Mouse (Mus musculus) midbrain, embryonic 11.5 days (tissue): ENCODE measurements around the gene Tcf7l1. TPM values are rescaled to one million over a fixed set of nuclear protein-coding genes. Genes with fewer than 3 reads are reported as not detected.
A peak's percentile ranks its signal among the peaks of the same experiment; 100 is the strongest.

Experiments
- ATAC-seq: fragments of 200-750 bp; cut with Nextera tagmentation; 2 replicates; pipeline ENCODE4 v1.8.0; 2017; ENCODE audit warnings: moderate TSS enrichment, moderate library complexity; ENCODE audit not compliant: low FRiP score
- DNase-seq: peaks from one replicate; pipeline ENCODE4 v3.0.0; 2015; ENCODE audit warnings: low spot score; ENCODE audit errors: missing footprints
- H3K27ac ChIP-seq: fragments of 300-500 bp; sonication (generic); 2 replicates; pipeline ENCODE4 v1.5.1; 2014; ENCODE audit warnings: low read depth, low read length
- H3K27me3 ChIP-seq: fragments of 300-500 bp; sonication (generic); 2 replicates; pipeline ENCODE4 v1.6.1; 2014; ENCODE audit warnings: mild to moderate bottlenecking, low read length, moderate library complexity, mixed read lengths; ENCODE audit not compliant: control insufficient read depth, insufficient read depth
- H3K36me3 ChIP-seq: fragments of 300-500 bp; sonication (generic); 2 replicates; pipeline ENCODE4 v1.6.1; 2014; ENCODE audit warnings: mild to moderate bottlenecking, low read length, moderate library complexity, mixed read lengths; ENCODE audit not compliant: control insufficient read depth, insufficient read depth
- H3K4me1 ChIP-seq: fragments of 300-500 bp; sonication (generic); 2 replicates; pipeline ENCODE4 v1.6.1; 2014; ENCODE audit warnings: low read length; ENCODE audit not compliant: control insufficient read depth, insufficient read depth
- H3K4me2 ChIP-seq: fragments of 300-500 bp; sonication (generic); 2 replicates; pipeline ENCODE4 v1.6.1; 2014; ENCODE audit warnings: mild to moderate bottlenecking, moderate library complexity
- H3K4me3 ChIP-seq: fragments of 300-500 bp; sonication (generic); 2 replicates; pipeline ENCODE4 v1.5.1; 2014; ENCODE audit warnings: low read depth, low read length
- H3K9ac ChIP-seq: fragments of 300-500 bp; sonication (generic); 2 replicates; pipeline ENCODE4 v1.6.1; 2014; ENCODE audit warnings: low read length
- H3K9me3 ChIP-seq: fragments of 300-500 bp; sonication (generic); 2 replicates; pipeline ENCODE4 v1.6.1; 2016; ENCODE audit warnings: low read length; ENCODE audit not compliant: control insufficient read depth
- WGBS: fragments of 180-500 bp; shearing (Covaris S2); extraction: QIAGEN DNeasy Blood & Tissue Kit; methylation state at CpG from one replicate; pipeline ENCODE4 v1.1.7; 2014; 5-methylcytosine and 5-hydroxymethylcytosine counted together
- polyA plus RNA-seq: library from polyadenylated mRNA; unstranded; fragments of >200 nt; fragmentation: Nextera tagmentation; extraction: Ambion mirVana; gene quantifications from 2 replicates; pipeline ENCODE4 v1.2.1, GENCODE M21; 2014

Tcf7l1 gene
- polyA plus RNA-seq, 1 experiment from 2014 or later = 19.8 TPM

DNA sequence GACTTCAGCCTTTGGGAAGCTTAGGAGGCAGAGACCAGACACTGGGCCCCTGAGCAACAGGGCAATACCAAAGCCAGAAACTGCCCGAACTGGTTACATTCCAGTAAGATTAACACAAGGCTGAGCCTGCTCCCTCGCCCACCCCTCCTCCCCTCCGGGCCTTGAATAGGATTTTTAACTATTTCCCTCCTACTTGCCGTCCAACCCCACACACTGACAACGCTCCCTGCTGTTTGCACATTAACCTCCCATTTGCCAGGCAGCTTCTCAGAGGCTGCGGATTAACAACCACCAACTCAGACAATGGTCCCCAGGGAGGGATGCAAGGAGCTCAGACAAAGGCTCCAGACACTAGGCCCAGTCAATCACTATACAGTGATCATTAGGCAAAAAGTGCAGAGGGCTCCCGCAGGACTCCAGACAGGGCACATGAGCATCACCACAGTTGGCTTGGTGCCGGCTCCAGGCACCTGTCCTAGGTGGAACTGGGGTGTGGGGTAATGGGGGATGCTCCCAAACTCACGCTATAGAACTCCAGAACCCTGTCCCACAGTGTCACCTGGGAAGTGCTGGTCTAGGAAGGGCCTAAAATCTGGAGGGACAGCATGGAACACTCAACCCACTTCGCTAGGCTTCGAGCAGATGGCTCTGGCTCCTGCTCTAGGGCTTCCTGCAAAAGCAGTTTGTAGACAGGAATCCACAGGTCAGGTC lies 111.4 kb downstream of the Tcf7l1 start:
- ATAC-seq (peak; percentile 89), DNase-seq (peak; percentile 97)
- H3K27me3 ChIP-seq = peaks cover 4% of the 10 kb centered on the region; the same call in 1 of the 2 replicates
- peak overlapping the region; percentile 41 for H3K4me2 ChIP-seq
- peak overlapping the region; percentile 9; the same call in 1 of the 2 replicates for H3K4me3 ChIP-seq
- H3K9me3 ChIP-seq = no peaks in the 10 kb centered on the region
- H3K4me1 ChIP-seq = peaks cover 39% of the 10 kb centered on the region
- H3K27ac ChIP-seq = peak overlapping the region; percentile 79
- H3K9ac ChIP-seq = peak overlapping the region; percentile 40; the same call in 1 of the 2 replicates
- H3K36me3 ChIP-seq = no peaks in the 10 kb centered on the region
- WGBS = 2% methylated on average over 11 of the region's 11 CpGs

- ATAC-seq (no peak; the same call in 1 of the 2 replicates), DNase-seq (no peak)
- peak overlapping the region; percentile 79 for H3K27ac ChIP-seq
- WGBS = 9% methylated on average over 10 of the region's 10 CpGs
- no peaks in the 10 kb centered on the region for H3K36me3 ChIP-seq
- peaks cover 4% of the 10 kb centered on the region; the same call in 1 of the 2 replicates for H3K27me3 ChIP-seq
- H3K9me3 ChIP-seq = no peaks in the 10 kb centered on the region
- H3K4me1 ChIP-seq = peaks cover 42% of the 10 kb centered on the region
- peak overlapping the region; percentile 41 for H3K4me2 ChIP-seq
- peak overlapping the region; percentile 9; the same call in 1 of the 2 replicates for H3K4me3 ChIP-seq
- peak overlapping the region; percentile 40; the same call in 1 of the 2 replicates for H3K9ac ChIP-seq
Measured at GRCm38 (mm10) chr6:72677079-72677478, 112.0 kb downstream of the Tcf7l1 start.

DNA sequence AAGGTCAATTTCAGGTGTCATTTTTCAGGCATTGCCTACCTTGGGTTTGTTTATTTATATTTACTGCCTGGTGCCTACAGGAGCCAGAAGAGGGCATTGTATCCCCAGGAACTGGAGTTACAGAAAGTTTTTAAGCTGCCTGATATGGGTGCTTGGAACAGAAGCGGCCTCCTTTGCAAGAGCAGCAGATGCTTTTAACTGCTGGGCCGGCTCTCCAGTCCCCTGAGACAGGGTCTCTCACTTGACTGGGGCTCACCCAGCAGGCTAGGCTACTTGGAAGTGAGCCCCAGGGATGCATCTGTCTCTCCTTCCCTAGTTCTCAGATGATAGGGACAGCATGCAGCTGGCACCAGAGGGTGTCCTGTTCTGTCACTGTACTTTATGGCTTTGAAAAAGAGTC lies 112.7 kb downstream of the Tcf7l1 start:
- Histone ChIP-seq H3K9ac (no peak overlapping the region), H3K9me3 (no peaks in the 10 kb centered on the region), H3K4me3 (no peak overlapping the region), H3K4me1 (peaks cover 39% of the 10 kb centered on the region), H3K36me3 (no peaks in the 10 kb centered on the region), H3K27me3 (peaks cover 4% of the 10 kb centered on the region; the same call in 1 of the 2 replicates), H3K4me2 (no peak overlapping the region; the same call in 1 of the 2 replicates), H3K27ac (no peak overlapping the region)
- WGBS = 32% methylated on average over 2 of the region's 2 CpGs
- DNase-seq (peak; percentile 87), ATAC-seq (no peak)

- Histone ChIP-seq H3K9me3 (no peaks in the 10 kb centered on the region), H3K4me2 (no peak overlapping the region), H3K36me3 (no peaks in the 10 kb centered on the region), H3K27ac (no peak overlapping the region), H3K9ac (no peak overlapping the region), H3K27me3 (no peaks in the 10 kb centered on the region), H3K4me3 (no peak overlapping the region), H3K4me1 (peaks cover 37% of the 10 kb centered on the region)
- no peak for DNase-seq
- no peak for ATAC-seq
Measured at GRCm38 (mm10) chr6:72673751-72674150, 115.3 kb downstream of the Tcf7l1 start.

DNA sequence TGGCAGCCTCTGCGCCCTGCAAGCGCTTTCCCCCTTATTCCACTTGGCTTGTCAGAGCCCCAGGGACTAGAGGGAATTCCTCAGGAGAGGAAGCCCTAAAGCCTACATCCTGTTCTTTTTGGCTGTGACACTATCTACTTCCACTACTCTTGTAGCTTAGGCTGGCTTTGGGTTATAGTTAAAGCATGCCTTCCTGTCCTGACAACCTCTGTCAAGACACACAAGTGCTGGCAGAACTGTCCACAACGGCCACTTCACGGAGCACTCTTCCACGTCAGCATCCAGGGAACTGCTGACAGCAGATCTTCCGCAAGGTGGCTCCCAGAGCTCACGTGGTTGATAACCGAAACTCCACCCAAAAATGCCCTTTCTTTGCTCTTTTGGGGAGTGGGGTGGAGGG lies 117.9 kb downstream of the Tcf7l1 start:
- Histone ChIP-seq H3K27ac (no peak overlapping the region), H3K4me2 (no peak overlapping the region), H3K36me3 (no peaks in the 10 kb centered on the region), H3K4me1 (peaks cover 15% of the 10 kb centered on the region), H3K9ac (no peak overlapping the region), H3K9me3 (no peaks in the 10 kb centered on the region), H3K4me3 (no peak overlapping the region), H3K27me3 (no peaks in the 10 kb centered on the region)
- ATAC-seq (no peak), DNase-seq (no peak)
- WGBS = 85% methylated on average over 8 of the region's 8 CpGs

GRCm38 (mm10) chr6:72667021-72667420 lies 122.0 kb downstream of the Tcf7l1 start:
- DNase-seq (no peak), ATAC-seq (no peak)
- Histone ChIP-seq H3K9ac (no peak overlapping the region), H3K4me2 (no peak overlapping the region), H3K4me3 (no peak overlapping the region), H3K4me1 (no peaks in the 10 kb centered on the region), H3K9me3 (no peaks in the 10 kb centered on the region), H3K36me3 (no peaks in the 10 kb centered on the region), H3K27ac (no peak overlapping the region), H3K27me3 (no peaks in the 10 kb centered on the region)
- 76% methylated on average over 4 of the region's 4 CpGs for WGBS

DNA sequence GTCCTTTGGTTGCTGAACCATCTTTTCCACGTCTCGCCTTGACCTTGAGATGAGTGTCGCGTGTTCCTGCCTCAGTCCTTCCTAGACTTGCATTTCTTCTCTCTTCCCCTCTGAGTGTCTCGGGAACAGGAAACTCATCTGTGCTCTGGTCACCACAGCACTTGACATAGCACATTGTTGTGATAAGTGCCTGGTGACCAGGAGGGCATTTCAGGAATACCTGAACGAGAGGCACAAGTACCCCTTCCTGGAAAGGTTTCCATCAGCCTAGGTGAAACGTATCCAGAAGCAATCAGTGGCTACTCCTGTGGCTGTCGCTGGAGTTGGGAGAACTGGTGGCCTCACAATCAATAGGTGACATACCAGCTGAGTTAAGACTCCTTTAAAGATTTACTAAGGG lies 124.8 kb downstream of the Tcf7l1 start:
- Histone ChIP-seq H3K4me1 (no peaks in the 10 kb centered on the region), H3K9me3 (no peaks in the 10 kb centered on the region), H3K4me3 (no peak overlapping the region), H3K36me3 (no peaks in the 10 kb centered on the region), H3K4me2 (no peak overlapping the region), H3K9ac (no peak overlapping the region), H3K27ac (no peak overlapping the region), H3K27me3 (no peaks in the 10 kb centered on the region)
- ATAC-seq (no peak), DNase-seq (no peak)
- 83% methylated on average over 8 of the region's 8 CpGs for WGBS

DNA sequence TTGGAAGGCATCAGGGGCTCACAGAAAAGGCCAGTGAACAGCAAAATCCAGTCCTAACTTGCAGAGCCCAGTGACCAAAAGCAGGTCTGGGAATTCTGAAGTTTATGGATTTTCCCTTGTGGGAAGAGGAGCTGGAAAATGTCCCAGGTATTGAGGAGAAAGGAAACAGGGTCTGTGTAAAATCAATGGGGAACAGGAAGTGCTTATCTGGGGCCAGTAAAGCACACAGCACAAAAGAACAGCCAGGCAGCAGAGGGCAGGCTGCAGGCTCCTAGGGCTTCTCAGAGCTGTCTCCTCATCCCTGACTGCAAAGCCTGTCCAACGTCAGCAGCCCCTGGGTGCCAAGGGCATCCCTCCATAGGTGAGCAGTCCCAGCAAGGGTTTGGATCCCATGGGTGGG lies 126.1 kb downstream of the Tcf7l1 start:
- Histone ChIP-seq H3K27ac (no peak overlapping the region), H3K4me1 (no peaks in the 10 kb centered on the region), H3K27me3 (no peaks in the 10 kb centered on the region), H3K36me3 (no peaks in the 10 kb centered on the region), H3K4me3 (no peak overlapping the region), H3K9ac (no peak overlapping the region; the same call in 1 of the 2 replicates), H3K9me3 (no peaks in the 10 kb centered on the region), H3K4me2 (no peak overlapping the region)
- DNase-seq (no peak), ATAC-seq (no peak)
- 13% methylated on average over 1 of the region's 1 CpGs for WGBS

DNA sequence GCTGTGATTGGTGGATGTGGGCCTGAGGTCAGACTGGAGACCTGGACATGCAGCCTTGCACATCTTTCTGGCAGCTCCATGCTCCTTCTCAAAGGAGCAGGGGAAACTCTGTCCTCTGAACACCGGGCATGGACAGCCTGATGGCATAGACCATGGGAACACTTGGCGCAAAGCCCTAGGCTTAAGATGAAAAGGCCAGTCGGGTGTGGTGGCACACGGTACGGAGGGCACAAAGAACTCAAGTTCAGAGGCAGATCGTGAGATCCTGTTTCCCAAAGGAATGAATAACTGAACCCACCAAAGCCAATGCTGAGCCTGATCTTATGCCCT lies 128.7 kb downstream of the Tcf7l1 start:
- no peak overlapping the region for H3K9ac ChIP-seq
- no peaks in the 10 kb centered on the region for H3K9me3 ChIP-seq
- no peak overlapping the region for H3K4me3 ChIP-seq
- no peak for DNase-seq
- H3K27me3 ChIP-seq = no peaks in the 10 kb centered on the region
- no peak for ATAC-seq
- H3K4me1 ChIP-seq = peaks cover 5% of the 10 kb centered on the region; the same call in 1 of the 2 replicates
- no peak overlapping the region for H3K4me2 ChIP-seq
- no peak overlapping the region for H3K27ac ChIP-seq
- H3K36me3 ChIP-seq = no peaks in the 10 kb centered on the region
- 98% methylated on average over 6 of the region's 6 CpGs for WGBS
